Mouse (Mus musculus): ENCODE data around the gene Sh3pxd2a. TPM values are rescaled to one million over a fixed set of nuclear protein-coding genes. Genes with fewer than 3 reads are reported as not detected.

The Sh3pxd2a gene
- total RNA-seq, 2 experiments from 2014 or later, result 1.3 to 1.4 TPM

DNA sequence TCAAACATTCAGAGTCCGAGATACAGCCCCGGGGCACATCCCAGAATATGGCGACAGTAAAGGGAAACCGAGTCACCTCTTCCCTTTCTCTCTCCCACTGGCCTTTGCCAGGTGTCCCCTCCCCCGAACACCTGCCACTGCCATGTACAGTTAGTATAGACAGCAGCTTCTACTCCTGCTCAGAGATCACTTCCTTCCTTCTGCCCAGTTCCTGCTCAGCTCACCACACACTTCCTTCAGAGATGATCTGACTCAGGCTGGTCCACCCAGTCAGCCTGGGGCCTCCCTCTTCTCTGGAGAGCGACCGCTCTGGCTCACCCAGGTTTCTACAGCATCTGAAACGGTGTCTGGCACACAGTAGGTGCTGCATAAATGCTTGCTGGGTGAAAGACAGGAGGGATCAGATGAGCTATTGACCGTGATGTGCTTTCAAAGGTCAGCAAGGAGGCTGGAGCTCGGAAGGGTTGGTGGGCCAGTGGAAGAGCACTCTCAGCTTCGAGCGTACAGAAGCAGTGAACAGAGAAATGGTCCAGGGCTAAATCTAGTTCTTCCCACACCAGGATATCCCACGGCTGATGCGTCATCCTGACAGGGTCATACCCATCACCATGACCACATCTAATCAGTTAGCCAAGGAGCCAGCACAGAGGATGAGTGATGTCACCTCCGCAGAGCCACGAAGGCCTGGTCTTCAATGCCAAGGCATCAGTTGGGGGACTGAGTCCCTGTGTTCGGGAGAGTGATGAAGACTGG is 22.5 kb downstream of the Sh3pxd2a start:
- ATAC-seq (ENCODE audit: poor library complexity, severe bottlenecking), result peak; percentile 91

DNA sequence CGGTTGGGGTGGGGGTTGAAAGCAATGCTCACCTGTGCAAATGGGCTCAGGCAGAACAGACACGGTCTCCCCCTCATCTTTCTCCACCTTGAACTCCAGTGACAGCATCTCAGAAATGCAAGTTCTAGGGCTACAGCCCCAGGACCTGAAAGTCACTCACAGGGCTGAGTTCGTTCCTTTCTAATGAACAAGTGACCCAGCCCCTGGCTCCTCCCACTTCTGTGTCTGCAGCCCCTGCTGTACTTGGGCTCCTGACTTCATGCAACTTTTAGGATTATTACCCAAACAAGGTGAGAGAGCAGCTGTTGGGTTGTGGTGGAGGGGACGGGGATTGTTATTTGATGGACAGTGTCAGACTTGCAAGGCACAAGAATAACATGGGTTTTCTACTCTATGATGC is 23.2 kb downstream of the Sh3pxd2a start:
- no peak for ATAC-seq (ENCODE audit: poor library complexity, severe bottlenecking)

DNA sequence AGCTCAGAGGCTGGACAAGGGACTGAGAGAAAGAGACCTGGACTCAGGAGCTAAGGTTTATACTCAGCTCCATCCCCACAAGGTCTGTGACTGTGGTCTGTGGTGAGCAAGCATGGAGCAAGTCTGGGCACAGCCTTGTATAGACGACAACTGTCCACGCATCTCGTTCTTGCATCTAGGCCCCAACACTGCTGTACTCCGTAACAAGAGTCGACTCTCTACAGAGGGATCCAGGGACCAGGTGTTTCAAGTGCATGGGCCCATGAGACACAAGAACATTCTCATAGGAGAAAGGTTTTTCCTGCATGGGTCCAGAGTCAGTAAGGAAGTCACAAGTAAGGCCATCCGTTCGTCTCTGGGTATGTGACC is 23.8 kb downstream of the Sh3pxd2a start:
- ATAC-seq (ENCODE audit: poor library complexity, severe bottlenecking), result no peak

DNA sequence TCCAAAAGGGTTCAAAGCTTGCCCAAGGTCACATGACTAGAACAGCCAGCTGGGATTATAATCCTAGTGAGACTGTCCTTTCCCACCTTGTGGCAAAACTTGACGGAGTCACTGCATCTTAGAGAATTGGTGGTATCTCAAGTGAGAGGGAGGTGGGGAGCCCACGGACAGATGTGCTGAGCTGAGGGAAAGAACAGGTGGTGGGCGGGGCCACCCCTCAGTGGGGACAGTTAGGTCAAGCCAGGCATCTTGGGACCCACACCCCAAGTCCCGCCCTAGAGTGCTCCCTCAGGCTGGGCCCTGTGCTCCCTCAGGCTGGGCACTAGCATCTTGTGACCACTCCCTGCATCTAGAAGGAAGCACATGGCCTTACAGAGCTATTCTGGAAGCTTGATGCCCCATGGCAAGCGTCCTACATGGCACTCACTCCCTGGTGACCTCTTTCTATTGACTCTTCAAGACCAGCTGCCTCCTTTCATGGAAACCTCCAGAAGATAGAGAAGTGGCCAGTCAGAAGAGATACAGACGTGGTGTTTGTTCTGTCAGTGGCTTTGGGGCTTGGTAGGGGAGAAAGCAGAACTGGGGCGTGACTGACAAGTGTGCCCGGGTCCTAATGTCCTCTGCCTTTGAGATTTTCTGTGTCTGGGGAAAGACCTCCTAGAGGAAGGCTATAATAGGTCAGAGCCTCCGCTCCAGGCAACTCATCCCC is 24.3 kb downstream of the Sh3pxd2a start:
- ATAC-seq (ENCODE audit: poor library complexity, severe bottlenecking), result peak; percentile 37

DNA sequence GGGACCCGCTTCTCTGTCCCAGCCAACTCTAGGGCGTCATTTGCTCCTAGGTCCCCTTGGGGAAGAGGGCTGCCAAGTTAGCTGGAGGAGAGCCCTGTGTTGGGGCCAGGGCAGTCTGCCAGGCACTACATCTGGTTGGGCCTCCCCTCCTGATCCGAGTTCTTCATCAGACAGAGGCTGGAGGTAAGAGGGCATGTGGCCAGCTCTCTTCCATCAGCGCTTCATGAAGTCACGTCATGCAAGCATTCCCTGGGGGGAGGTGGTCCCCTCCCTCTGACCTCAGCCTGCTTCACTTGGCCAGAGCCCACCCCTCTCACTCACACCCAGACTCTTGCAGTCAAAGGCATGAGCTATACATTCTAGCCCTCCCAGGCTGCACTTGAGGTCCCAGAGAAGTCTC is 25.8 kb downstream of the Sh3pxd2a start:
- ATAC-seq (ENCODE audit: poor library complexity, severe bottlenecking), result no peak

DNA sequence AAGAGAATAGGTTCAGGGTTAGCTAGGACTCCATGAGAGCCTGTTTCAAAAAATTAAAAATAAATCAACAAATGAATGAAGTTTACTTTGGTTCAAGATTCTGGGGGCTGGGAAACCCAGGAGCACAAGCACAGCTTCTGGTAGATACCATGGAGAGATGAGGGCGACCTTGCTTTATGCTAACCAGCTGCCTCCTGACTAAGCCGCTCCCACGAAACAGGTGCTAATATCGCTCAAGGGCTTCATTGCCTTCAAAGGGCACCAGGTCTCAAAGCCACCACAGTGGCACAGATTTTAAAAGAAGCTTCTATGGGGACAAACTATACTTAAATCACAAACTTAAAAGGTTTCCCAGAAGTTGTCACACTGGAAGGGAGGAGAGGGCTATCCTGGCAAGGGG is 27.2 kb downstream of the Sh3pxd2a start:
- ATAC-seq (ENCODE audit: poor library complexity, severe bottlenecking), result no peak

DNA sequence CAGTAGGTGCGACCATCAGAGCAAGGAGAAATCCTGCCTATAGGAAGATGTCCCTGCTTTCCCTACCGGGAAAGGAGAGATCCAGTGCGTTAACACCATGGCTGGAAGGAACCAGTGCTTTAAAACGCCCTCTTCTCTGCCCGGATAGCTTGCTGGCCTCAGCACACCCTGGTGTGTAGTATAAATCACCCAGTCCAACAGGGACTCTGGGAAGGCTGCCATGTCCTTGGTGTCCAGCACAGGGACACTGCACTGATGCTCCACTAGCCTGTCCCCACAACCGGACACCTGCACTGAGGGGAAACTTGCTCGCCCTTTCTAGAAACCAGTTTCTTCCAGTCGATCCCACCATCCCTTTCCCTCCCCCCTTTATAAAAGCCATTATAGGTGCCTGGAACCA is 28.0 kb downstream of the Sh3pxd2a start:
- ATAC-seq (ENCODE audit: poor library complexity, severe bottlenecking), result no peak

DNA sequence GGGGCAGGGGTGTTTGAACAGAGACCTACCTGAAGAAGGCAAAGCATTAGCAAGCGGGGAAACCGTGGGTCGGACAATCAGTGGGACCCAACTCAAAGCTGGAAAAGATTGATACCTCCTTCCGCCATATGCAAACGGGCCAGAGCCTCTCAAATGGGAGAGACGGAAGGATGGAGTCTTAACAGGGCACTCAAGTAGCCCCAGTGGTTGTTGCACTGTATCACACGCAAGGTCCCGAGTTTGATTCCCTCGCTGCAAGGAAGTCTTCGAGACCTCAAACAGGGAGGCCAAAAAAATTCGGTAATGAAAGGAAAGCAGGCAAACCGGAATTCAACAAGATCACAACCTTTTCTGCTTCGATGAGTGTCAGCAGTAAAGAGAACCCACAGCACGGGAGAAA is 29.5 kb downstream of the Sh3pxd2a start:
- no peak for ATAC-seq (ENCODE audit: poor library complexity, severe bottlenecking)

DNA sequence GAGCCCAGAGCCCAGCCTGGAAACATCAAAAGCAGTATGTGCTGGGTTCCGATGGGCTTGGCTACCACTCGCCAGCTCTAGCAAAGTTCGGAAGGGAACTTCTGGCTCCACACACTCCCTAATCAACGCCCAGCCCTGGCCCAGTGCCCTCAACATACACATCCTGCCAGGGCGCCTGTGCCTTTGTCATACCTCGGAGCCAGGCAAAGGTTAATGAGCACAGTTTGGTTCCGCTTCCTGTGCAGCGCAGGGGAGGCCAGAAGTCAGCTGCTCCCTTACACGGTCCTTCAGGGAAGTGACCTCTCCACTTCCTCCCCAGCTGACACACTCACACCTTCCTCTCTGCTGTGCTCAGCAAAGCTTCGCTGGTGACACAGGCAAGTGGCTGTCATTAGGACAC is 31.9 kb downstream of the Sh3pxd2a start:
- ATAC-seq (ENCODE audit: poor library complexity, severe bottlenecking), result peak; percentile 98

DNA sequence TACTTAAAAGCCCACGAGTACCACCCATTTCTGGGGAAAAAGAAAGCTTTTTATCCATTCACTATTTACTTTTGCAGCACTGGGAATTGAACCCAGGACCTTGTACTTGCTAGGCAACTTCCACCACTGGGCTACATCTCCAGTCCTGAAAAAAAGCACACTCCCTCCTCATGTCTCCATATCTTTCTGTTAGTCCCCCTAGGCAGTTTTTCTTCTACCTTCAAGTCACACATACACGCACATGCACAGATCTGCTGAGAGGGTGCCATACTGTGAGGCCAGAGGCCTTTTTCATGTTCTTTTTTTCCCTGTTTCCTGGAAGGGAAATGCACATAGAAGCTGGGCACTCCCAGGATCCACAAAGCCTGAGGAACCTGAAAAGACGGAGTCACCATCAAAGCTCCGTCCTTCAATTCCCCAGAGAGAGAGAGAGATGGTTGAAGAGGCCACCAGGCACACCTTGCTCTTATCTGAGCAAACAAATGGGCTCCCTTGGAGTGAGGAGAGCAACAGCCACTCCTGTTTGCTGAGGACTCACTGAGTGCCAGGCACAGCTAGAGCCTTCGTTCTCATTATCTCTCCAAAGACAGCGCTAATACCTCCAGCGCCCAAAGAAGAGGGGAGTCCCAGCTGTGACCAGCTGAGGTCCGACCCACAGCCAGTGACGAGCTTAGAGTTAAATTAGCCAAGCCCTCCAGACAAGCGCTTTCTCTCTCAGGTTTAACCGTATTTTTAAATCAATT is 32.8 kb downstream of the Sh3pxd2a start:
- no peak for ATAC-seq (ENCODE audit: poor library complexity, severe bottlenecking)

DNA sequence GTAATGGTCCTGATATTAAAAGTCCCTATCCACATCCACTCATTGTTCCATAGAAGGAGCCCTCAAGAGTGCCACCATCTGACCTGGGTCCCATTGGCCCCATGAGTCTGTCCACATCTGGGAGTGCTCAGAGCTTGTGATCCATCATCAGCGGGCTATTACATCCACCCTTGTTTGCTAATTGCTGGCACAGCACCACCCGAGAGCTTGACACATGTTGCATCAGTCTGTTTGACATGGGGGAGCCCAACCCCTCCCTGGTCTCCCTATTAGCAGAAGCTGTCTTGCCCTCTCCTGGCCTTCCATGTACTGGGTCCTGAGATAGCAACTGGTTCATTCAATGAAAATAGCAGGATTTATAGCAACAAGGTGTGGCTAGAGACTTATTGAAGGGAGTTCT is 34.0 kb downstream of the Sh3pxd2a start:
- no peak for ATAC-seq (ENCODE audit: poor library complexity, severe bottlenecking)

DNA sequence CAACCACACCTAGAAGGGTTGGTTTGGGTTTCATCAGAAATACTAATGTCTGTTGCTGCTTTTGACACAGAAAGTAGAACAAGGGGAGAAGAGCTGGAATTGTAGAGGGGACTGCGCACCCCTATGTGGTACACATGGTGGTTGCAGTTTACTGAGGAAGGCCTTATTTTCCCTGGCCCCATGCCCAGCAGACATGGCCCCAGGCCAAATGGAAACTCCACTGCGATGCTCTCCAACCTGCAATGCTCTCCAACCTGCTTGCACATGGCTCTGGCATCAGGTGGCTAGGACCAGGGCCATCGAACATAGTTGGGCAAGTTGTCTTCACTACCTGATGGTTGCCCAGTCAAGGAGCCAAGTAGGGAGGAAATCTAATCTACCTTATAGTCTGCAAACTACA is 35.0 kb downstream of the Sh3pxd2a start:
- no peak for ATAC-seq (ENCODE audit: poor library complexity, severe bottlenecking)

DNA sequence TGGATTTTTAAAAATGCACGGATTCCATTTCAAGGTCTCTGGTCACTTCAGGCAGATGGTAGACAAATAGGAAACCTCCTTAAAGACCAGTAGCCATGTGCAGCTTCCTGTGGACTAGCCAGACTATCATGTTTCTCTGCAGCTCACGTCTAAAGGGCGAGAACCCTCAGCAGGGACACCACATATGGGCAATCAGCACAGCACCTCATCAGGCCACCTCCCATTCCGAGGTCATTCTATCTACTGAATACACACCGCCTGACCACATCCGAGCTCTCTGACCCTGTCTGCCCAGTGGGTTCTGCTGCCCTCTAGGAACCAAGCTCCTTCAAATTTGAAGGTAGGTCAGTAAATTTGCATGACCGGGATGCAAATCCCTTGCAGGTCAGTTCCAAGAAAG is 35.4 kb downstream of the Sh3pxd2a start:
- ATAC-seq (ENCODE audit: poor library complexity, severe bottlenecking), result no peak

DNA sequence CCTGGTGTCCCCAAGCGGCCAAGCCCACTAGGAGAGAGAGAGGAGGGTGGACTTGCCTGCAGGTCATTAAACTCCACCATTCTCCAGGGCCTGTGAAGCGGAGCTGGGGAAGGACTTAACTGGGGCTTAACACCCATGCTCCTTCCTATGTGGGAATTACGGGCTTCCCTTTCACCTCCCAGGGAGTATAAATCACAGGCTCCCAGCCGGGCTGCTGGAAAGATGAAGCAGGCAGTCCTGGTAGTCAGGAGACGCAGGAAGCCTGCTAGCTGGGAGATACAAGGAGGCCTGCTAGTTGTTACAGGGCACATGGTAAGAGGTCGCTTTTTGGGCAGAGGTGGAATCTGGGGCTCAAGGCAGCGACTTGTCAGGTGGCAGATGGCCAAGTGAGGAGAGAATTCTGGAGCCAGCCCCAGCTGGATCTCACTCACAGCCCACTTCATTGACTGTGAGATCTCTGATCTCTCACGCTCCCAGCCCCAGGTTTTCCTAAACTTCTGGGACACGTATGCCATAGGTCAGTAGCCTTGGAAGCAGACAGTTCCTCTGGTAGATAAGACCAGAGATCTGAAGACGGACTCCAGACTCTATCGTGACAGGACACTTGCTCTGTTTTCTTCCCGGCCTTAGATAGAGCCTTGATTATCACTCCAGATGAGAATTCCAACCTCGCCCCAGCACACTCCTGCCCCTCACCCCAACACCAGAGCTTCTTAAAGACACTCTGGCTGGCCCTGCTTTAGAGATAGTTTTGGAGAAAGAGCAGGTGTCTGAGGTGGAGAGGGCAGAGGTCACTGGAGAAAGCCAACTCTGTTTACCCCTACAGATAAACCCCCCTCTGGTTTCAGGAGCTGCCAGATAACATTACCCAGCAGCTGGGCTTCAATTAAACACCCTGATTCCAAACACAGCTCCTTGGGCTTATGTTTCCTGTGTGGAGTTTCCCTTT is 36.1 kb downstream of the Sh3pxd2a start:
- no peak for ATAC-seq (ENCODE audit: poor library complexity, severe bottlenecking)

DNA sequence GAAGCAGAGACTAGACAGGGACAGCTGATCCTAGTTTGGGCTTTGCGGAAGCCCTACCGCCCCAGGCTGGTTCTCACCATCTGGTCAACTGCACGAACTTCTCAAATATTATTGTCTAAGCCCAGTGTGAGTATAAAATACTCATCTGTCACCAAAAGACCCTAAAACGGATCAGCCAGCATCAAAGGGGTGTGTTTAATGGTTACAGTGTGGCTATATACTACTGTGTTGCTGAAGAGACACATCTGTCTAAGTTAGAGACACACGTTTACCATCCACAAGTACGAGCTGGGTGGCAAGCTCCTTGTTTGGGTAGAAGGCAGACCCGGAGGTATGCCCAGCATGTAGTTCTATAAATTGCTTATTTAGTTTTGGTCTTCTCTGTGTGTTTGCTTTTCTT is 40.6 kb downstream of the Sh3pxd2a start:
- ATAC-seq (ENCODE audit: poor library complexity, severe bottlenecking), result no peak

DNA sequence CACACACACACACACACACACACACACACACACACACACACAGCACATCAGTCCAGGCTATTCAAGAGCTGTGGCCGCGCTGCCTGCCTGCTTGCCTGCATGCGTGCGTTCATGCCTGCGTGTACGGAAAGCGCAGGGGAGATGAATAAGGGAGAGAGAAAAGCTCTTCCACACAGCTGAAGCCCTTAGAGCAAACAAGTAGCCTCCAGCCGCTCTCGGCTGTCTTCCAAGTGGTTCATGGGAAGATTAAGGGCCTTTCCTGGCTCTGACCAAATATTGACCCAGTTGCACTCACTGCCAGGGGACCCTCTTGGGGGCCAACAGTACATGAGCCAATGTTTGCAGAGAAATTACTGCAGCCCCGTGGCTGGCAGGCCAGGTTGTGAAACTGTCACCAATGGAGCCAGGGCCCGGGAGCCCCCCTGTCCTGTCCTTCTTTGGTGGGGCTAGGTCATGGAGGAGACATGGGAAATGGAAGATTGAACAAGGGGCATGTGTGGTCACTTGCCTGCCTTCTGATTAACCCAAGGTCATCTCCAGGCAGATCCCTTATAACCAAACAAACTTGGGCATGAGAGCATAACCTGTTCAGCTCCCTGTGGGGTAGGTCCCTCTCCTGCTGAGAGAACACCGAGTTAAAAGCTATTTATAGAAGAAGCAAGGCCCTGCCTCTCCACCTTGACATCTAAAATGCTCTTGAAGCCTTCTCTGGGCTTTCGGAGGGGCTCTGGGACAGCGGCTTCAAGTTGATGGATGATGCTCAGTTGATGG is 42.9 kb downstream of the Sh3pxd2a start:
- ATAC-seq (ENCODE audit: poor library complexity, severe bottlenecking), result no peak

DNA sequence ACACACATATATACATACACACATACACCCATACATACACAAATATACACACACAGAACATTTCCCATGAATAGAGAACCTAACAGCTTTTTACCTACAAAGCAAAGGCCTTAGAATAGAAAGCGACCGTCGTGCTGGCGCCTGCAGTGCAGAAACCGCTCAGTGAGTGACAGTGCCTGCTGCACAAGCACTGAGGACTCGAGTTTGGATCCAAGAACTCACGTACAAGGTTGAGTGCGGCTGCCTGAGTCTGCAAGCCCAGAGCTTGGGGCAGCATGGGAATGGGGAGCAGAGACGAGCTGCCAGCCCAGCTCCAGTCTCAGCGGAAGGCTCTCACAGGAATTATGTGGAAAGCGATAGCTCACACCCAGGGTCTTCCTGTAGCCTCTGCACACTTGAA is 43.7 kb downstream of the Sh3pxd2a start:
- ATAC-seq (ENCODE audit: poor library complexity, severe bottlenecking), result no peak

DNA sequence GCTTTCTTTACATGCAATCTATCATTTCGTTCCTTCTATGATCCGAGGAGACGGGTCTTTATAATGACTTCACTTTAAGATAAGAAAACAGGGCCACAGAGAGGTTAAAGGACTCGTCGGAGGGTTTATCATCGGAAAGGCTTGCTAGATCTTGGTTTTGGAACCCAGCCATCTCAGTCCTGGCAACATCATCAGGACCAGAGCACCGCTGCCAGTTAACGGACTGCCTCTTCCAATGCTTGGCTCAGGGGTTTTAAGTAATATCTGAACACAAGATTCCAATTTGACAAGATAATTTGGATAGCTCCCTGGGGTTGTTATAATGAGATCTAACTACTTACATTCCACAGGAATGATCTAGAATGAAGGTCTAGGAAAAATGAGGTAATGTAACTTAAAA is 45.0 kb downstream of the Sh3pxd2a start:
- no peak for ATAC-seq (ENCODE audit: poor library complexity, severe bottlenecking)

DNA sequence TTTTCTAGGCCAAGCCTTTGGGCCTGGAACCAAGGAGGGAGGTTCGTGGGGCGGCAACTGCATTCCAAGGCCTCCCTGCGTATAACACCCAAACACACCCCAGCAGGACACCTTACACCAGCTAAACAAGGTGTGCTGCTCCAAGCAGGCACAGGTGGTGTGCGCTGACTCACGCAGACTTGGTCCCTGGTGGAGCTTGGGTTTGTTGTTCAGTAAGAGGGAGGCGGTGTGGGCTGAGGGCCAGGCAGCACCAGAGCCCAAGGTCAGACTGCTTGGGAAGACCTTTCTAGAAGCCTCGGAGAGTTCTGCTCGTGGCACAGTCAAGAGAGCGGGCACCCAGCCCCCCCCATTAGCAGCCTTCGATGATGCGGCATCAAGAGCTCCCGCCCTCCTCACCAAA is 48.0 kb downstream of the Sh3pxd2a start:
- ATAC-seq (ENCODE audit: poor library complexity, severe bottlenecking), result no peak
